Mouse (Mus musculus) cerebellum, adult 2 months (tissue): ENCODE measurements at regions not wholly inside any gene's neighbourhood (a gene's known extent, or its start where the extent isn't known, plus 50 kb on each side); places are given as distances from the start of the nearest gene placed in this dataset.

Experiments
- DNase-seq, 2 experiments: peaks; one replicate each; pipeline ENCODE4 v3.0.0; 2021
- H3K27ac ChIP-seq: fragments of 200-500 bp; 2 replicates; pipeline ENCODE4 v1.5.1; 2012; ENCODE audit warnings: low read length, control low read depth, inconsistent platforms; ENCODE audit not compliant: insufficient read depth
- H3K27me3 ChIP-seq: fragments of 200-500 bp; 2 replicates; pipeline ENCODE4 v1.6.1; 2012; ENCODE audit warnings: inconsistent platforms, mild to moderate bottlenecking, low read length, moderate library complexity; ENCODE audit not compliant: control insufficient read depth, insufficient read depth
- H3K4me1 ChIP-seq: fragments of 200-500 bp; 2 replicates; pipeline ENCODE4 v1.6.1; 2011; ENCODE audit warnings: low read length; ENCODE audit not compliant: control insufficient read depth, insufficient read depth
- H3K4me3 ChIP-seq: fragments of 200-500 bp; replicated peaks from 2 replicates; pipeline ENCODE3; 2011; ENCODE audit warnings: mild to moderate bottlenecking, low read depth, low read length, control low read depth; ENCODE audit not compliant: insufficient read depth
- CTCF ChIP-seq: fragments of 200-500 bp; IDR thresholded peaks from 2 replicates; pipeline ENCODE4 v1.5.1; 2011; ENCODE audit warnings: low read depth, mild to moderate bottlenecking, control low read depth, low read length, moderate library complexity, borderline replicate concordance; ENCODE audit not compliant: insufficient read depth
- POLR2A ChIP-seq: fragments of 200-500 bp; IDR thresholded peaks from 2 replicates; pipeline ENCODE4 v1.6.1; 2011; ENCODE audit warnings: low read length, control low read depth, borderline replicate concordance; ENCODE audit not compliant: insufficient read depth
- WGBS: fragments of 180-500 bp; shearing (Covaris S2); methylation state at CpG from one replicate; pipeline ENCODE4 v1.1.7; 2018; 5-methylcytosine and 5-hydroxymethylcytosine counted together

DNA sequence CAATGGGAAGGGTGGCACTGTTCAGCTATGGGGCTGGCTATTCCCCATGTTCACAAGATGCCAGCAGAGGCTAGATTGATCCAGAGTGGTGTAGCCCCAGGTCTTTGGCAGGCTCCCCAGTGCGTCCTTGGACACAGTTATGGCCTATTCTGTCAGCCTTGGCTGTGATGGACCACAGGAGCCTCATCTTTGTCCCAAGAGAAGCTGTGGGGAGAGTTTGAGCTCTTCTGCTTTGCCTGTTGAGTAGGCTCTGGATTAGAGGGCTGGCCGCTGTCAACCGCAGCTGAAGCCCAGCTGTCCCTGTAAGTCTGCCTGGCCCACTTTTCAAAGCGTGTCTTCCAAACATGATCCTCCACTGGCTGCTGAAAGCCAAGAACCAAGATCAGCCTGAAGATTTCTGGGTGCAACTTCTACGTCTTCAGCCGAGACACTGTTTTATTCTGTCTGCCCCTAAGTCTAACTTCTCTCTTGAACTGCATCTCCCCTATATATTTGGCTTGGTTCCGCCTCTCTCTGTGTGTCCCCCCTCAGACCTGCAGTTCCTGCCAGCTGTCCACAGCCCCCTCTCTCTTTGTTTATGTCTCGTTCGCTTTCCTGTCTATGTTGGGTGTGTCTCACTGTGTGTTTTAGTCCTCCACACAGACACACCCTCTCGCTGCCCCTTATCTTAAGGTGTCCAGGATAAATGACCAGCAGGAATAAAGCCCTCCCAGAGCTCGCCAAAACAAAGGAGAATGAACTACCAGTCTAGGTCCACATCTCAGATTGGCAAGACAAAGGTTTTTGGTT is 56.7 kb upstream of the Dlg1 start:
- DNase-seq, result no peak
- H3K27ac ChIP-seq, result no peak overlapping the region
- no peak overlapping the region for H3K4me3 ChIP-seq
- no peaks in the 10 kb centered on the region for H3K27me3 ChIP-seq
- H3K4me1 ChIP-seq, result no peaks in the 10 kb centered on the region; the same call in 1 of the 2 replicates
- WGBS, result 75% methylated on average over 11 of the region's 11 CpGs
- TF ChIP-seq CTCF (no peak), POLR2A (no peak)

DNA sequence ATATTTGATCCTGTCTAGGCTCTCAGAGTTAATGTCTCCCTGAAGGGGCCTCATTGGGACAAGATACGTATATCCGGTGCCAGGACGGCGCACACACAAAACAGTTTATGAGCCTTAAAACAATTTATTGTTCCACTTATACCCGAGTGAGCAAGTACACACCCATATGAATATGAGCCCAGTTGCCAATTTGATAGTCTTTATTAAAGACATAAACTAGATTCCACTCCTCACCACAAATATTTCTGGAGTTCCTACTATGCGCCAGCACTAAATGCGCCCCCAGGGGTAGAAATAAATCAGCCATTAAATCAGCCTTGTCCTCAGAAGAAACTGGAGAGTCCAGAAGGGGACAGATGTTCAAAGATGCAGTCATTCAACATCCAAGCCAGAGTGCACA is 54.3 kb upstream of the Dlg1 start:
- DNase-seq, result no peak
- Histone ChIP-seq H3K4me1 (no peaks in the 10 kb centered on the region; the same call in 1 of the 2 replicates), H3K27me3 (no peaks in the 10 kb centered on the region), H3K27ac (no peak overlapping the region), H3K4me3 (no peak overlapping the region)
- TF ChIP-seq CTCF (no peak), POLR2A (no peak)
- 88% methylated on average over 7 of the region's 7 CpGs for WGBS

DNA sequence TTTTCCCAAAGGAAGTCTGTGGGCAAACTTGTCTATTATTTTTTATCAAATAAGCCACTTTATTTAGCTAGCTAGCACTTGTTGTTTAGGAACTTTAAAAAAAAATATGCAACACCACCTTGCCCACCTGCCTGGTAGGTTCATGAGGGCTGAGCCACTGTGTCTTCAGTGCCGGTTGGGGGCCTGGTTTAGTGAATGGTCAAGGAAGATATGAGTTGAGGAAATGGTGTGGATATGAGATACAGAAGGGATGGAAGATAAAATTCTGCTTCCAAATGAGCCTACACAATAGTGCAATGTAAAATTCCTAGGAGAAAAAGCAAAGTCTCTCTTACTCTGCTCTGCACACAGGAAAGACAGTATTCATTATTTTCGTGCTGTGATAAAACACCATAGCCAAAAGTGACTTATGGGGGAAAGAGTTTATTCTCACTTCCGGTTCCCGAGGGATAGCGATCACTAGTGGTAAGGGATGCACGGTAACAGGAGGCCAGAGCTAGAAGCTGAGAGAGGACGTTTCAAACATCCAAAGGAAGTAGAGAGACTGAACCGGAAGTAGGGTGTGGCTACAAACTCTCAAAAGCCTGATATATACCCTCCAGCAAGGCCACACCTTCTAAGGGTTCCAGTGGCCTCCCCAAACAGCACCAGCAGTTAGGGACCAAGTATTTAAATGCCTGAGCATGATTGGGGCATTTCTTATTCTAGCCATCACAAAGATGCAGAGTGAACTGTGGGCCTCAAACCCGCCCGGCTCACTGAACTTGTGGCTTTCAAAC is 53.7 kb upstream of the Dlg1 start:
- no peak for TF ChIP-seq POLR2A
- TF ChIP-seq CTCF, result no peak
- Histone ChIP-seq H3K4me3 (no peak overlapping the region), H3K27me3 (no peaks in the 10 kb centered on the region), H3K27ac (no peak overlapping the region), H3K4me1 (no peaks in the 10 kb centered on the region; the same call in 1 of the 2 replicates)
- no peak for DNase-seq
- WGBS, result 91% methylated on average over 10 of the region's 10 CpGs
